Mouse (Mus musculus) right cerebral cortex, postnatal 4 days (tissue): ENCODE data around the gene Cbfa2t2.
"Not testable (repeated sequence)": the region's sequence is repeated elsewhere in the genome, so short reads cannot be mapped to it uniquely, and the experiment has no call there.

ENCODE experiments used
- DNase-seq: peaks from one replicate; pipeline ENCODE4 v3.0.0-alpha.2; 2022

The Cbfa2t2 gene

GRCm38 (mm10) chr2:154475062-154475349 lies 38.7 kb downstream of the Cbfa2t2 start:
- no peak for DNase-seq

DNA sequence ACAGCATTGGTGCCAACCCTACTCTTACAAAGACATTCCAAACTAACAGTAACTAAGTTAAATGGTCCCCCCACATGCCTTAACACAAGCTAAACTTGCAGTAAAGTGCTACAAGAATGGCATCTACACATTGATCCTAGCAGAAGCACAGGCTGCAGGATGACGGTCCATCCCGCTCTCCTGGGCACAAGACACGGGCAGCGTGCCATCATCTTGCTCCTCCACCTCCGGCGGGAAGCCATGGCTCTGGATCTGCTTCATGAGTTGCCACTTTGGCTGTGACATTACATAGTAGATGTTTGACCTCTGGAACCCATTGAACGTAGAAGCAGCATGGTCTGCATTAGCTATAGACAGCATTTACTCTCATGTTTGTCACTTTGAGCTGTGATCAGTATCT lies 39.6 kb downstream of the Cbfa2t2 start:
- no peak for DNase-seq

DNA sequence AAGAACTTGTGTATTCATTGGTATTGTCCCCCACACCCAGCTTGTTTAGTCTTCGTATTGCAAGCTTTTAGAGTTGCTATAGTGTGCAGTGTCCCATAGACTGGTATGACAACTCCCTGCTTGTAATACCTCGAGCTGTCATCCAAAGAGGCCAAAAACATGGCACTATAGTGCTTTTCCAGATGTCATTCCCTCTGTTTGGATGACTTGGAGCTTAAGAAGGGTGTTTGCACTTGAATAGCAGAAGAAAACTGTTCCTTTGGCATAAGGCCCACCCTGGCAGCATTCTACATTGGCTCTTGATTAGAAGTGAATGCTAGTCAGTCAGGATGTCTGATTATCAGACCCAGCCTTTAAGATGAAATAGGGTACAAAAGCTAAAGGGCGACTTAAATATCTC lies 40.7 kb downstream of the Cbfa2t2 start:
- peak; percentile 32 for DNase-seq

DNA sequence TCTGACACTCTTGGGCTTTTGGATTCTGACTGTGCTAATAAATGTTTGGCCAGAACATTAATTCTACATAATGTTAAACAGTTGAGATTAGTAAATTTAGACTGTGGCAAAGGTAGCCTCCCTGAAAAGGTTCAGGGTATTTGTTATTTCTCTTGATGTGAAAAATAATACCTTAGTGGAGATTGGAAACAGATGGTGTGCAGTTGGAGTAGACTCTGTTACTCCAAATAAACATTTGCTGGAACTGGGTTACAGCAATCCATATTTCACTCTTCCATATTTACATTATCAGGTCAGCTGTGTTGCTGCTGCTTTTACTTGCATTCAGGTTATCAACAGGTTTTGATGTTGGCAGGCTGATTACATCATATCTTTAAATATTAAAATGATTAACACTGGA lies 55.5 kb downstream of the Cbfa2t2 start:
- no peak for DNase-seq

DNA sequence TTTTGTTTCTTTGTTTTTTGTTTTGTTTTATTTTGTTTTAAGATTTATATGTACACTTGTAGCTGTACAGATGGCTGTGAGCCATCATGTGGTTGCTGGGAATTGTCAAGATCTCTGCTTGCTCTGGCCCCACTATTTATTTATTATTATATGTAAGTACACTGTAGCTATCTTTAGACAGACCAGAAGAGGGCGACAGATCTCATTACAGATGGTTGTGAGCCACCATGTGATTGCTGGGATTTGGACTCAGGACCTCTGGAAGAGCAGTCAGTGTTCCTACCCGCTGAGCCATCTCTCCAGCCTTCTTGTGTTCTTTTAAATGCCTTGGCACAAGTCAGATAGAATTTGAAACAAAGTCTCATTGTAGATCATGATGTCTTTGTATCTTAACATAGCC lies 57.3 kb downstream of the Cbfa2t2 start:
- DNase-seq = not testable (repeated sequence)

DNA sequence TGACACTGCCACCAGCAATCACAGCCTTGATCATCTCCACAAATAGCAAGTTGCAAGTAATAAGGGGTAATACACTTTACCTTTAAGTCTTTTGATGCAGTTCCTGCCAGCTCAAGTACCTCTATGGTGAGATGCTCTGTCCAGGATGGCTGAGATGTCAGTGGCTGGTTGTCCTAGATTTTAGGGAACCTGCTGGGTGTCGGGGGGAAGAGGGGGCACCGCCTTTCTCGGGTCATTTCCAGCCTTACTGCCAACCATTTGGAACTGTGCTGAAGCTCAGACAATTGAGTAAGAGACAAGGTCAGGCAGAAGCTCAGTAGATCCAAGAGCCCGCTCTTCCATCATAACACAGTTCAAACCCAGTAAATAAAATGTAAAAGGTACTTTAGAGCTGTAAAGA lies 58.7 kb downstream of the Cbfa2t2 start:
- DNase-seq = no peak

DNA sequence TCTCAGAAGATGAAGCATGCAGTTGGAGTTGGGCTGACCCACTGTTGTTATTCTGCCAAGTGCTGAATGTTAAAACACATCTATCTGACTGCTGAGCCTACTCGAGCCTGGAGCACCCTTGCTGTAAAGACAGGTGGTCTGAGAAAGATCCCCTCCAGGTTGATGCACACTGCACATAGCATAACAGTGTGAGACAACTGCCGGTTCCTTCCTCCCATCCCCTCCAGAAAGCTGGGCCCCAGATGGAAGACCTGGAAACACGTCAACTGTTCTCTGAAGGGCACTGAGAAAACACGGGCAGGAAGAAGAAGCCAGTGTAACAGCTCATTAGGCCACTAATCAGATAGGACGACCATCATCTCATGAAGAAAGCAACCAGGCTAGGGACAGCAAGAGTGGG lies 62.3 kb downstream of the Cbfa2t2 start:
- no peak for DNase-seq

DNA sequence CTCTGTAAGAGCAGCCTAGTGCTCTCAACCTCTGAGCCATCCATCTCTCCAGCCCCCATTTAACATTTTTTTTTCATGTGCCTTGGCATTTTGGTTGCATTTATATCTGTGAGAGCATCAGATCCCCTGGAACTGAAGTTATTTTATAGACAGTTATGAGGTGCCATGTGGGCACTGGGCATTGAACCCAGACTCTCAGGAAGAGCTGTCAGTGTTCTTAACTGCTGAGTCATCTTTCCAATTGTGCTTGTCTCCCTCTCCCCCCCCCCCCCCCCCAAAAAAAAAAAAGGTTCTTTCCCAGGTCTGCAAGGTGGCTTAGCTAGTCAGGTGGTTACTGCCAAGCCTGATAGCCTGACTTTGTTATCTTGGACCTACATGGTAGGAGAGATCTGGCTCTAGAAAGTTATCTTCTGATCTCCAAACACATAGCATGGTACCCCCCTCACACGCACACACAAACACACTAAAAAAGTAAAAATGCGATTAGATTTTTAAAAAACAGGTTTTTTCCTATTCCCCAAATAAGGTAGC lies 63.5 kb downstream of the Cbfa2t2 start:
- no peak for DNase-seq

DNA sequence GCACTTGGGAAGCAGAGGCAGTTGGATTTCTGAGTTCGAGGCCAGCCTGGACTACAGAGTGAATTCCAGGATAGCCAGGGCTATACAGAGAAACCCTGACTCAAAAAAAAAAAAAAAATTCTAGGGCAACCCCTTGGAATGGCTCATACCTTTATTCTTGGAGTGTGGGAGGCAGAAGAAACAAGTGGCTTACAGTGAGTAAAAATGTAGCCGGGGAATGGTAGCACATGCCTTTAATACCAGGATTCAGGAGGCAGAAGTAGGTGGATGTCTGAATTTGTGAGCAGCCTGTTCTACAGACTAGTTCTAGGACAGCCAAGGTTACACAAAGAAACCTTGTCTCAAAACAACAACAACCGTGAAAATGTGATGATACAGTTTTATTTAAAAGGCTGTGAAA lies 64.5 kb downstream of the Cbfa2t2 start:
- no peak for DNase-seq

- DNase-seq = no peak
Observed at GRCm38 (mm10) chr2:154507076-154507475, 70.8 kb downstream of the Cbfa2t2 start.

- DNase-seq = no peak
Observed at GRCm38 (mm10) chr2:154507566-154508283, 71.4 kb downstream of the Cbfa2t2 start.

DNA sequence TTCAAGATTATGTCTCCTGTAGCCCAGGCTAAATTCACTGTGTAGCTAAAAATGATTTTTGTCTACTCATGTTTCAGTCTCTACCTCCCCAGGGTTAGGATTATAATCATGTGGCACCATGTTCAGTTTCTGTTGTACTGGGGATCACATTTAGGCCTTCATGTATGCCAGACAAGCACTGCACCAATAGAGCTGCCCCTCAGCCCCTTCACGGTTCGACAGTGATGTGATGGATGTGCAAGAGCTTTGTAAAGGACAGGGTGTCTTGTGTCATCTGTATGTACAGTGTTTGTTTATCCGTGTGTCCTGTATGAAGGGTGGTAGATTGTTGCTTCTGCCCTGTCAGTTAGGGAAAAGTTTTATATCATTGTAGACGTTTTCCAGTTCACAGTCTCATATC lies 72.2 kb downstream of the Cbfa2t2 start:
- DNase-seq = no peak

- DNase-seq = no peak
Observed at GRCm38 (mm10) chr2:154510141-154510540, 73.9 kb downstream of the Cbfa2t2 start.

DNA sequence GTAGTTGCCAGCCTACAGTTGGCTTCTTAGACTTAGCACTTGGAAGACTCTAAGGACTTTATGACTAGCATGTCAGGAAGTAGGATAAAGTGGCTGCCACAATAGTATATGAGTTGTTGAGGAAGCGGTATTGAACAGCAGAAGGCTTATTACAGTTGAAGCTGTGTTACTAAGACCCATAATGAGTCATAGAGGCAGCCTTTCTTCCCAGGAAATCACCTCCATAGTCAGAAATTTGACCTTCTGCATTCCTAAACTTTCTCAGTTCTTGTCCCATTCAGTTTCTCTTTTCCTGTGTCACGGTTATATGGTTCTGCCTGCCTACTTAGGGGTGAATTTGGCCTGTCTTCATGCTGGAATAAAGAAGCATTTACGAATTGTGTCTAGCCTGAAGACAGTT lies 80.7 kb downstream of the Cbfa2t2 start:
- DNase-seq = no peak

- DNase-seq = no peak
Observed at GRCm38 (mm10) chr2:154517424-154517823, 81.1 kb downstream of the Cbfa2t2 start.

GRCm38 (mm10) chr2:154521449-154521848 lies 85.2 kb downstream of the Cbfa2t2 start:
- DNase-seq = no peak

- no peak for DNase-seq
Observed at GRCm38 (mm10) chr2:154522334-154522733, 86.1 kb downstream of the Cbfa2t2 start.

GRCm38 (mm10) chr2:154525285-154525684 lies 89.0 kb downstream of the Cbfa2t2 start:
- DNase-seq = no peak

- DNase-seq = no peak
Observed at GRCm38 (mm10) chr2:154526531-154526930, 90.2 kb downstream of the Cbfa2t2 start.

- DNase-seq = no peak
Observed at GRCm38 (mm10) chr2:154532888-154533287, 96.6 kb downstream of the Cbfa2t2 start.

DNA sequence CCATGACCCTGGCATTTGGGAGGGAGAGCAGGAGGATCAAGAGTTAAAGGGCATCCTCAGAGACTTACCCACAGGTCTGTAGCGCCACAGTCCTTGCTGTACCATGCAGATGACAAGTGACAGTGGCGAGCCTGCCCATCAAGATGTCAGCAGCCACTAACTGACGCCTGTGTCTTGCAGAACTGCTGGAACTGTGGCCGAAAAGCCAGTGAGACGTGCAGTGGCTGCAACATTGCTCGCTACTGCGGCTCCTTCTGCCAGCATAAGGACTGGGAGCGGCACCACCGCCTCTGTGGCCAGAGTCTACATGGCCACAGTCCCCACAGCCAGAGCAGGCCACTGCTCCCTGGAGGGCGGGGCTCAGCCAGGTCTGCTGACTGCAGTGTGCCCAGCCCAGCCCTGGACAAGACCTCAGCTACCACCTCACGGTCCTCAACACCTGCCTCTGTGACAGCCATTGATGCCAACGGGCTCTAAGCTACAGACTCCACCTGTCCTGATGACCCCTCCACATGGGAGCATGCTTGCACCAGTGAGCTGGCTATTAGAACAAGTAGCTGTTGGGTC lies 98.5 kb downstream of the Cbfa2t2 start:
- DNase-seq = no peak

DNA sequence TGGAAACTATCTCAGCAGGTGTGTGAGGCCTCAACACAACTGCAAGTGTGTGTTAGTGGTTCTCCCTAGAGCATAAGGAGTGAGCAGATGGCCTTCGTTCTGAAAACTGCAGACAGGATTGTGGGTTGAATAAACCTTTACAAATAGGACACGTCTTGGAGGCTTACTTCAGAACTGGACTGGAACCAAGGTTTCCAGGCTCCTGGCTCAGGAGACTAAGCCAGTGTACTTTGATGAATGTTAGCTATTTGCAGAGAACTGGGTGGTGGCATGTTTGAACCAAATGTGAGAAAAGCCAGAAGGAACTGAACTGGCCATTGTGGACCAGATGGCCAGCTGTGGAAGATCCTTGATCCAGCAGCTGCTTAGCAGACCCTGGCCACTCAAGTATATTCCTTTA lies 102.0 kb downstream of the Cbfa2t2 start:
- no peak for DNase-seq

DNA sequence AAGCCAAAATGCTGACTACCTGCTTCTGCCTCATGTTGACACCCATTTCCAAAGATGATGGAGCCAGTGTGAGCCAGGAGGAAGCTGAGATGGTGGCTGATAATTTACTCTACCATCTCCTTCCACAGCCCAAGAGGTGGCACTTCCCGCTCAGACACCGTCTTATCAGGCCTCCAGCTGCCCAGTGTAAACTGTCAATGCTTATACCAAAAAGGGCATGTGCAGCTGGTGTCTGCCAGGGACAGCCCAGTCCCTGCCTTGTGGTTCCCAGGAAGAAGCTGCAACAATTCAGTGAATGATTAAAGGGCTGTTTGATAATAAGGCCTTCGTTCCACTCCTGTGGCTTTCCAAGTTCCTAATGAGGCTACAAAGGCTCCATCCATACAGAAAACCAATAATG lies 102.4 kb downstream of the Cbfa2t2 start:
- DNase-seq = no peak

- peak; percentile 53 for DNase-seq
Observed at GRCm38 (mm10) chr2:154539720-154540119, 103.4 kb downstream of the Cbfa2t2 start.

GRCm38 (mm10) chr2:154541630-154542029 lies 105.3 kb downstream of the Cbfa2t2 start:
- no peak for DNase-seq
